Mouse (Mus musculus): ENCODE measurements at regions not wholly inside any gene's neighbourhood (a gene's known extent, or its start where the extent isn't known, plus 50 kb on each side); places are given as distances from the start of the nearest gene placed in this dataset.

DNA sequence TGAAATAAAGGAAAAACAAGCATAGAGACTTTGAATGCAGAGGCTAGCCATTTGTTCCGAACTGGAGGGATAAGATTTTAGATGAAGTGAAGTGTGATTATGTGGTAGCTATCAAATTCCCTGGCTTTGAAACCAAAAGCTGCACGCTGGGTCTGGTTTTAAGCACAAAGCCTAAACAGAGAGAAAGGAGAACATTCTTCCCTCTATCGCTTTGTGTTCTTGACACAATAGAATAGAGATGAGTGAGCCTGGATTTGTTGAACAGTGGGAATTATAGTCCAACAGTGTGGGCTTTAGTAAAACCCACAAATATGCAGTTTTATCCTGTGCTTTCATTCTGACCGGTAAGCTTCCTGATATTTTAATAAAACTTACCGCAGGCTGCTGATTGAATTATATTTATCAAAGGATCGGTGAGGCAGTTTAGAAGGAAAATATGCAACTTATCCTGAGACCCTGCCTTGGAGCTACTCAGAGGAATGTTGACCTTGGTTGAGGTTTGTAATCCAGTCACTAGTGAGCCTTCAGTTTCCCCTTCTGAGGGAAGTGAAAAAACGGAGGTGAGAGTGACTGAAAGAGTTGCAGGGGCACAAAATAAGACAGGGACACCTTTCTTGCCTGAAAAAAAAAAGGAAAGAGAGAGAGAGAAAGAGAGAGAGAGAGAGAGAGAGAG lies 481.7 kb upstream of the Tenm4 start:
- DNase-seq: no peak

DNA sequence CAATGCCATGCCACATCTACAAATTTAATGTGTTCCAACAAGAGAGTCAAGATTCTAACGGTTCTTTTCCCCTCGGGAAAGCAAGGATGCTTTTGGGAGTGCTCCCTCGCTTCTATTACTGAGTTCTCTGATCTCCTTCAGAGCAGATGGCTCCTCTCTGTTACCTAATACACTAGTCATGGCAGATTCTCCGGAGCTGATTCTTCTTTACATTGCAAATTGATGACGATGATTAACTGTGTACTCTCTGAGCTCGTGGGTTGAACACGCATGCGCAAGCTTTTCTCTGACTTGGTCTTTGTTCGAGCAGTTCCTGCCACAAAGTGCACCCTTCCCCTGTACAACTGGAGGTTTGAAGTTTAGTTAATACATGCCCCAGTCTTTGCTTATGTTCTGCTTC lies 471.5 kb upstream of the Tenm4 start:
- no peak for DNase-seq

DNA sequence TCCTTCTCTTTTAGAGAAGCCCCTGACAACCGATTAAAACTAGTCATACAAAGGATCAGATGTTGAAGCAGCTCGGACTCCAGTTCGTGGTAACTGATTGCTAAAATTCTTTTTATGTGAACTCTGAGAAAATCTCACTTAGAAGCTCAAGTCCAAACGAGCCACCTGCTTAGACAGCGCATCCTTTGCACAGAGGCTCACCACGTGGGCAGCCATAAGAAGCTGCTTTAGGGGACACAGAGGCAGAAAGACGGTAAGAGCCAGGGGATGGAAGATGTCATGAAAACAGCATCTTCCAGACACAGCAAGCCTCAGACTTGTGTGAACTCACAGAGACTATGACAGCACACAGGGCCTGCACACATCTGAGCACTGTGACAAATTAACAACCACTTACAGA lies 461.0 kb upstream of the Tenm4 start:
- DNase-seq: no peak

DNA sequence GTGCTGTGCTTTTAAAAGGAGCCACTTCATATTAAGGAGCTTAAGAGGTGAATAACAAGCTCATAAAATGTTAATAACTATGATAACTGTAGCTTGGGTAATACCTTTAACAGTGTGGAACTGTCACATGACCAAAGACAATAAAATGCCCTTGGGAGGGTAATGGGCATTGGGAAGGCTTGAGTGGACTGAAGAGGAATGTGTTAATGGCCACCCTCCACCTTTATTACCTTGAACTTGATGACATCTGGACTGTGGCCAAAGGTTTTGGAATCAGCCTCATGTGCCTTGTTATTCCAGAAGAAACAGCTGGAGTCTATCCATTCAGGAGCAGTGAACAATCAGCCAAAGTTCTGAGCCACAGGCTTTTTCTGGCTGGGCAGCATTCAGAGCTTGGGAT lies 451.0 kb upstream of the Tenm4 start:
- no peak for DNase-seq

DNA sequence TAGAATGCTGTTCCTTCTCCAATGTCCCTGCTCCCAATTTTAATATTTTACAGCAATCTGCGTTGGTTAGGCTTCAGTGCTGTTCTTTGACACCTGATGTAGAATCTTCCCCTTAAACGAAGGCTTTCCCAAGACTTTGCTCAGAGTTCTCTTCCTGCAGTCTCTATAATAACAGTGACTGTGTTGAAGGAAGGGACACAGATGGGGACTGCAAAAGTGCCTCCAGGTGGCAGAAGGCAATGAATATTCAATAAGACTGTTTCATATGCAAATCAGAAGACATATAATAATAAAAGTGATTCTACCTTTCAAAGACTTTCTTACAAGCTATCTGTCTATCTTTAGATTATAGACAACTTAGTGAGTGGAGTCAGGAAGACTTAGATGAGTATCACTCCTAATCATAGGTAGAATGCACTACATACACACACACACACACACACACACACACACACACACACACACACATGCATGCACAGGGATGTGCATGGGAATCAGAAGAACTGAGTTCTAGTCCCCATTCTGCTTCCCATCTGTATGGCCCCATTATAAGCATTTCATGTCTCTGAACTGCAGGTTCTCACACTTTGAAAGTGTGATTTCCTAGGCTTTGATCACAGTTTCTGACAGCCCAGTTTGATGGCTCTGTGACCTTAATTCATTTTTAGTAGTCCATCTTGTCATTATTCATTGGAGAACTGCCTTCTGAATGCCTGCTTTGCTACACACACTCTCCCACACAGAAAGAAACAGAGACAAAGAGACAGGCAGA lies 445.1 kb upstream of the Tenm4 start:
- DNase-seq: no peak

DNA sequence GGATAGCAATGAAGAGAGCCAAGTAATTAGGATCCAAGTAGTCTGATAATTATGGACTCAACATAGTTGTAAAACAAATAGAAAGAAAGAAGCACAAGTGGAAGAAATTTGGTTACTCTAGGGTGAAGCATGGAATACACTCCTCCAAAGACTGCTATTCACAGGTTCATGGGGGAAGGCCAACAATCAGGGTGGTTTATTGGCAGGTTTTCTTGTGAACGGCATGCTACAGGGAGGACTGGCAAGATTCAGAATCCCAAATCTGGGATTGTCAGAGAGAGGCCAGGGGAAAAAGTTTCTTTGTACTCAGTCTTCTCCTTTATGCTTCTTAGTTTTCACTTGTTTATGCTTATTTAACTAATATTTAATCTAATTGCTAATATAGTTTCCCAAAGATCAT lies 437.2 kb upstream of the Tenm4 start:
- no peak for DNase-seq

DNA sequence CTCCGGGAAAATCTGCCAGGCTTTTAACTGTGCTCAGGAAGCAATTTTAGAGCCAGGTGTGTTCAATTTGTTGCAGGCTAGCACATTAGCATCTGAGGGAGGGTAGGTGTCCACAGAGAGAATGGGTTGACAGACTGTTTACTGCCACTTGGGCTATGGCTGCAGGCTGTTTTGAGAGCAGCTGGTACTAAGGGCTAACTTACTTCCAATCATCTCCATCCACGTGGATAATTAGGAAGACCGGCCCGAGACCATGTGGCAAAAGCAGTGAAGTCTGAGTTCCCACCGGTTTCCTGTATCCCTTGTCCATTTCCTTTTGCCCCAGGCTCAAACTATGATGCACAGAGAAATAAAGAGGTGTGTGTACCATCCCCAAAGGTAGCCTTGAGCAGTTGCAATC lies 436.5 kb upstream of the Tenm4 start:
- DNase-seq: no peak

DNA sequence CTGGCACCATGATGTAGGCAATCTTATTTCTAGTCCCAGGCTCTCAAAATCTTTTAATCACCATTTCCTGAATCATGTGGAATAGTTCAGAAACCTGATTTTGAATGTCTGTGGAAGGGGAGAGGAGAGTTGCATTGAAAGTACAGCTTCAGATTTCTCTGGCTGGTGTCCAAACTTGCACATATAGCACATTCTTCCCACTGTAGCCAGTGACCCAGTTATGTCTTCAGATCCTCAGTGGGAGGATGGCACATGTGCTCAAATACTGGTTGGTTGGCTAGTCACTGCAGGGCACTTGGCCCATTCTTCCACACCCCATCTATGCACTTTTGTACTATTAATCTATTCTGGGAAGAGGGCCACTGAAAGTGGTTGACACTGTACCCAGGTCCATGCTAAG lies 434.3 kb upstream of the Tenm4 start:
- no peak for DNase-seq

DNA sequence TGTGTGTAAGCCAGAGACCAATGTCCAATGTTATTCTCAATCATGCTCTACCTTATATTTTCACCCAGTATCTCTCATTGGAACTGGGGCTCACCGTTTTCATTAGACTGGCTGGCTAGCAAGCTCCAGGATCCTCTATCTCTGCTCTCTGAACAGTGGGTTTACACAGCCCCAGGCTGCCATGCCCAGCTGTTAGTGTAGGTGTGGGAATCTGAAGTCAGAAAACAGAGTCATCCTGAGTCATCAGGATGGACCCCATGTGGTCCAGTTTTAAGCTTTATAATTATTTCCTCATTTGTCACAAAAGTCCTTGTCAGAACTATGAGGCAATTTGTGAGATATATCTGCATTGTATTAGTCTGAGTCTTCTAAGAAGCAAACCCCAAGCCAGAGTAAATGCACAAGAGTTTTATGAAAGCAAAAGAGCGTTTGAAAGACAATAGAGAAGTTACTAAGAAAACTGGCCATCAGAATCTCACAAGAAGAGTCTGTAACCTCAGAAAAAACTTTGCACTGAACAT lies 432.3 kb upstream of the Tenm4 start:
- no peak for DNase-seq

DNA sequence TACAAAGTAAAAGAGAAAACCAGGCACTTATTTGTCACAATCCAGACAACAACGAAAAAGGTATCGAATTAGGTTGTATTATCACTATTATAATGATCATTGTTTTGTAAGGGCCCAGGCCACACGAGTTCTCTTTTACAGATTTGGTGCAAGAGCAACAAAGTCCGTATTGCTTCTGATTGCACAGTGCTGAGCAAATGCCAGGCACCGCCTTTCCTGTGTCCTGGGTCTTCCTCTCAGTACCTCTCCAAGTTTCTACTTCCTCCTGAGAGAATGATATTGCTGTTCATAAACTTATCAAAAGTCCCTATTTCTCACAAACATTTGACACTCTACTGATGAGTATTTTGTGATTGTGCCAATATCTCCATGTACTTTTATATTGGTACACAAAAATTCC lies 431.3 kb upstream of the Tenm4 start:
- DNase-seq: no peak

DNA sequence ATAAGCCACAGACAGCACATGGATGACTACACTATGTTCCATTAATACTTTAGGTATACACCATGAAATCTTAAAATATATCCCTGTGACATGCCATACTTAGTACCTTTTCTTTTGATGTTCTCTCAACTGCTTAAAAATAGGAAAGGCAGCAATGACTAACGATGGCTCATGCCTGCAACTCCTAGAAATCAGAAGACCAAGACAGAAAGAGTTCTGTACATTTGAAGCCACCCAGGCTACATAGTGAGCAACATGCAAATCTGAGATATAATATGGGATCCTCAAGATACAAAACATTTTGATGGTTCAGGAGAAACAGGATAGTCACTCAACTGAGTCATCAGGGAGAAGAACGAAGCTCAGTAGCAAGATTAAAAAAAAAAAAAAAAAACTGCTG lies 412.7 kb upstream of the Tenm4 start:
- no peak for DNase-seq

DNA sequence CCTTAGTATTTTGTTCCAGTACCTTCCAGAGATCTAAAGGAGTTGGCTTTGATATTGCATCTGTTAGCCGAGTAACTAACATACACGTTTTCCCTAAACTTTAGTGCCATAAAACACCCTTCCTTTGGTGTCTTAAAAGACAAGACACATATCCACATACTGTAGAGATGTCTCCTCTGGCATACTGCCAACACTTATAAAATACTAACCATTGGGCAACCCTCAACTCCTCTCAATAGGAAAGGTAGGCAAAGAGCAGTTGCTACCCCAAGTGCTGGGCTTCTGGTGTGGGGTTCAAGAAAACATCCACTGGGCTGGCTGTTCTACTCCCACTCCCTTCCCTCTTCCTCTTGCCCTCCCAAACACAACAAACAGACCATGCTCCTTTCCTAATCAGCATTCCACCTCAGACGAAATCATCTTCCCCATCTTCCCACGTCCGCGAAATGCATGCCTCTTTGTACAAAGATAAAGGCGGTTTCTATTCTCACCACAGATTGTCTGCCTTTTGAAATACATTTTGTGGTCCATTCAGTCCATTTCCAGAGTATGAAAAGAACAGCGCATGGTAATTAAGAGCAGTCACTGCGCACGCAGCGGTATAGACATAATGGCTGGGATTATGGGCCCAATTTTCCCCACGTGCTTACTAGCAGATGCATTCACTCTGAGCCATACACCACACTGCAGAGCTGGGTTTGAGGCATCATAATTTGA lies 409.9 kb upstream of the Tenm4 start:
- no peak for DNase-seq

DNA sequence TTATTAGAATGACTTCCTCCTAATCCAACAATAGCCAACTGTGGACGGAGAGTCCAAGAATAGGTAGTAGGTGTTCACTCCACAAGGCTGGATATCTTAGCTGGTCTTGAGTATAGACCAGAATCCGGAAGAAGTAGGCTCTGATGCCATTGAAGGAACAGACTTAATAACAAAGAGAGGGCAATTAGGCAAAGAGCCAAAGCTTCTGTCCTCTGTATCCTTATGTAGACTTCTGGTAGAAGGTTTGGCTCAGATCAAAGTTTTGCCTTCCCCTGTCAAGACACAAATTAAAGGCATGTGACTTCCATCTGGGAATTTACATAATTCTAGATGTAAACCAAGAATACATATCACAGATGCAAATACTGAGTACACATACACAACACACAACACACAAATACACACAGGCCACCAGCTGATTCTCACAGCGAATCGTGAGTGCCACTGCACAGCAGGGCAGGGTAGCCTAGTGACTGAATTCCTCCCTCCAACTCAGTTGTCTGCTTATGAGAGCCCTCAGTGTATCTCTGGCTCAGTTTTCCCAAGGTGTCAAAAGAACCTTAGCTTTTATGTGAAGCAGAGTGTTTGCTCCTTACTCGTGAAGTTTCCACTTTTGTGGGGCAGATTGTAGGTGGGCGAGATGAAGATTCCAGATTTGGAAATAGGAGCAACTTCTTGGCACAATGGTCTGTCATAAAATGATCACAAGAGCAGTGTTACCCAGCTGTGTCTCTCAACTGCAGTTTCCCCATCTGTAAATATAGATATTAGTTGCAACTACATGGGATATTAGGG lies 404.5 kb upstream of the Tenm4 start:
- no peak for DNase-seq

DNA sequence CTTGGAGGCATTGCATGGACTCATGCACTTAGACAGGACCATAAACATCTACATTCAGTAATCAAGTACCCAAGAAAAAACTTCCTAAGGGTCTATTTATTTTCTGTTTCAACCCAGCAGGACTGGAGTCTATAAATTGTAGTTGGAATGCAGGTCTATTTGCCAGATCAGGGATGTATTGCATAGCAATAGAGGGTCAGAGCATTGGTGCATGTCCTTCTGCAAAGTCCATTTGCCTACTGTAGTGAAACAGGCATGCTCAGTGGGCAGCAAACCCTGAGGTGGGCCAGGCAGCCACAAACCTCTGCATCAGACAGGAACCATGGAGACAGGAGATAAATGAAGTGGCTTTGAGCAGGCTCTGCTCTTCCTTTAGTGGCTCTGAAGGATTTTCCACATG lies 386.5 kb upstream of the Tenm4 start:
- no peak for DNase-seq

DNA sequence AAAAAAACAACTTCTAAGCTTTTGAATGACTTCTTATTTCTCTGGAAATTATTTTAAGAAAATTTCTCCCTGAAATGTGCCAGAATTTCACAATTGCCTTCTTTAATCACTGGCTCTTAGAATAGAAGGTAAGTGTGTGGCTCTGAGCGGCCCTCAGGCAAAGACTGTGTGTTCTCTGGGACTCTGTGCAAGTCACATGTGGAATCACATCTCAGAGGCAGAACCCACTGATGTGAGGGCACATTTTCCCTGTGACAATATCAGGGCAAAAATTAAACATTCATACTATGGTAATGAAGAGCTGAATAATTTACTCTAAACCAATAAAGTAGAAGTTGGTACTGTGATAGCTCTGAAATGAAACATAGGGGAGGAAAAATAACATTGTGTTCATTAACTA lies 383.5 kb upstream of the Tenm4 start:
- no peak for DNase-seq

DNA sequence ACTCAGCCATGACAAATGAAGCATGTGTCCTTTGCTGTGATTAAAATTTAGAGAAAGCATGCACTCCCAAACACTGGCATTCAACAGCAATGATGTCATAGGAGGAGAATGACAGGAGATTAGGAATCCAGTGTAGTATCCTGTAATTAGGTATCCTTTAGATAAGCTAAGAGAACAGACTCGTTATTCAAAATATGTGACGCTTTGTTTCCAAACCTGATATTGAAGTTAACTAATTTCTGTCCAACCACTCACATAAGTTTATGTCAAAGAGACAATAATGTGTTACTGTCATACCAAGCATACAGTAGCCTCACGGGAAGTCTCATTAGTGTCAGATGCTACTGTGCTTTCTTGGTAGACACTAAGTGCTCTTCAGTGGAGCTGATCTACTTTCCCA lies 383.1 kb upstream of the Tenm4 start:
- DNase-seq: no peak

DNA sequence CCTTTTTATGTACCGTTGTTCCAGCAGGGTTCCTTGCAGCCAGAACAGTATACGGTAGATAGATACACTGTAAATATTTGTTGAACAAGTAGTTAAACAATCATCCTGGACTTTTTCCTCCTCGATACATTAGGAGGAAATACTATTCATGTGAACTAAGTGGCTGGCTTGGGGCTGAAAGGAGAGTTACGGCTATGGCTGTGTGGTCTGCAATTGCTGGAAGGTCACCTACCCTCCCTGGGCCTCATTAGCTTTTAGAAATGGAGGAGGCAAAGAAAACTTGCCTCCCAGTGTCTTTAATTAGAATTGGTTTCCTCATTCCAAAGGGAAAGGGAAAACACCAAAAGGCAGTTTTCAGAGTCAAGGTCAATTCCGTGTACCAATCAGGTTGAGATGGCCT lies 381.6 kb upstream of the Tenm4 start:
- DNase-seq: no peak

DNA sequence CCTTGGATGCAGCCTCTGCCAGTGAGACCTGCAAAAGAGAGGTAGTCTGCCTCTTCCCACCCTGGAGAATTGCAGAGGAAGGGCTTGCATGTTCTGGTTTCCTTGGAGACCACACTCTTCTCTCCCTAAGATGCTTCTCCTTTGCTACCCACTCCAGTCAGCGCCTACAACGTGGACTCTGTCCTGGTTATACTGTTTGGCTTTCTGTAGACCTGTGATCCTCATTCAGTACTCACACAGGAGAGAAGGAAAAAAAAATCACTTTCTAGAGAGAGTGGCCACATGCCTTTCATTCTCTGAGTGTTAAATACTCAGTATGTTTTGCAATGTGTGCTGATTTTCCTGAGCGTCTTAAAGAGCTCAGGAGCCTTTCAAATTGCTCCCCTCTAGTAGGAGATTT lies 372.0 kb upstream of the Tenm4 start:
- no peak for DNase-seq

DNA sequence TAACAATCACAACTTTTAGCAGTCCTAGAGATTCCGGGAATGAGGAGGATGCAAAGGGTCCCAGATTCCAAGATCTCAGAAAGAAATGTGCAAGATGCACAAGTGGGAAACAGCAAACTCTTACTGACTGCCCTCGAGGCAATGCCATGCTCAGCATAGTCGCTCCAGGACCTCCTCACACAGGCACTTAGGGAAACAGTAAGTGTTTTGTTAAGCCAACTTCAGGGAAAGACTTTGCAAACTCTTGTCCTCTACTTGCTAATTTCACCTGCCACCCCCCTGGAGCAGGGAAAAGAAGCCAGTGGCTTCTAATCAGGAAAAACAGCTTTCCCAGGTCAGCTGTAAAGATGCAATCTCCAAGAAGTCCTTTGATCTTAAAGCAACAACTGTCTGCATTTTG lies 361.4 kb upstream of the Tenm4 start:
- DNase-seq: peak in 1 of 2 experiments; percentile 25

DNA sequence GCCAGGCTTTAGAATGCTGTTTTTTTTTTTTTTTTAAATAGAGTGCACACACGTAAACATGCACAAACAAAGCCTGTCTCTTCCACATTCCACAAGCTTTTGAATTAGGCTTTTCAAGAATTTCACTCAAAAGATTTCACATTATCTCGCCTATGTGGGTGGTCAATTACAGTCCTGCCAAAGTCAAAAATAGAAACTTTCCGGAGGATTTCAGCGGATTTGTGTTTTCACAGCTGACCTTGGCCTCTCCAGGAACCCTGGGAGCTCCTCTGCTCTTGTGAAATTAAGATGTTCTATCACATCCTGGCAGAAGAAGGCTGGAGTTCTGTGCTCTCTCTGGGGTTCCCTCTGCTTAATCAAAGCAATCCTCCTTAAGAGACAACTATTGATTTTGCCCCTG lies 360.9 kb upstream of the Tenm4 start:
- DNase-seq: peak; percentile 5 to 26

DNA sequence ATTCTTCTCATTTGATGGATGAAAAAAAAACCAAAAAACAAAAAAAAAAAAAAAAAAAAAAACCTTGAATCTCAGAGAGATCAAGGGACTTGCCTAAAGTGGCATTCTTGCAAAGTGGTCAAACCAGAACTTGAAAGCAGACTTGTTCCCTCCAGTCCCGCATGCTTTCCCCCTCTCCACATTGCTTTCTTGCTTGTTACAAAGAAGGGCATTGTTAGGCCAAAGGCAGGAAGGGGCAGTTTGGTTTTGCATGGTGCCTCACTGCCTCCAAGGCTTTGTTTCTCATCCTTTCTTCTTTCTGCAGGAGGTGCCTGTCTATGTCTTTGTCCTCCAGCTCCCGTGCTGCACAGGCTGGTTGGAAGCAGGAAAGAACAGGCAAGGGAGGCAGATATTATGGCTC lies 356.2 kb upstream of the Tenm4 start:
- no peak for DNase-seq

DNA sequence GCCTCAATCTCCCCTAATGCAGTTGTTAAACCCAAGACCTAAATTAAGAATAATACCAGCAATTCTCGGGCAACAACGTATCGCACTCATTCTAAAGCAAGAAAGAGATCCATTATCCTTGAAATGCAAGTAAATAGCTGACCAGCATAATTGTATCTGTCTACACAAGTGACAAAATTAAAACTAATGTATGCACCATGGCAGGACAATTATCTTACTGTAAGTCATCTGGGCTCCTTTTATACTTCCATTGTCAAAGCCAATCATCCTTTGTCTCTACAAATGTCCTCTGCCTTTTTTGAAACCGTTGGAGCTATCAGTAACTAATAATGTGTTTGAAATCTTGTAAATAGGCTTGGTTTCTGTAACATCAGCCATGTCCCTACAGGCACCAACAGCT lies 347.5 kb upstream of the Tenm4 start:
- no peak for DNase-seq

DNA sequence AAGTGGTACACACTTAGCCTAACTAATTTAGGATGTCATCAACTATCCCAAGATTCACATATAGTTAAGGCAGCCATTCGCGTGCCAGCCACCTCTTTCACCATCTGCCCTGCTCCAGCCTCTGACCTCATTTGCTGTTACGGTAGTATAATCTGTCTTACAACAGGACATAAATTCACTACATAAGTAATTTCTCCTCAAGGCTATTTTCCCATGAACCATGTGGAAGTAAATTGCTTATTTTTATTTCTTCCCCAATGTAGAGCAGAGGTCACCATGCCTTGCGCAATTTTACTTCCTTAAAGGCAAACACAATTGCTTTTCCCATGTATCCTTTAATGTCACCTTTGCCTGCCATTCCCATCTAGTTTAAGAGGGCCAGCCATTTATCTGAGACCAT lies 341.2 kb upstream of the Tenm4 start:
- DNase-seq: no peak

All from lung, postnatal 4 days (tissue).